Mouse (Mus musculus) activated CD4-positive, CD25-positive, alpha-beta regulatory T cell, adult 4 months (primary cell): ENCODE measurements around the gene Nprl2. TPM values are rescaled to one million over a fixed set of nuclear protein-coding genes. Genes with fewer than 3 reads are reported as not detected.

Experiments used
- ATAC-seq: one replicate; pipeline ENCODE4 v1.8.0; 2017
- polyA plus RNA-seq, 2 experiments: library from polyadenylated mRNA; unstranded; fragments of 100-300 nt; shearing (Covaris generic); gene quantifications; one replicate each; pipeline ENCODE4 v1.2.1; 2017

Nprl2 gene
- 10 to 100 TPM; 44.5 to 45.2 TPM for polyA plus RNA-seq

DNA sequence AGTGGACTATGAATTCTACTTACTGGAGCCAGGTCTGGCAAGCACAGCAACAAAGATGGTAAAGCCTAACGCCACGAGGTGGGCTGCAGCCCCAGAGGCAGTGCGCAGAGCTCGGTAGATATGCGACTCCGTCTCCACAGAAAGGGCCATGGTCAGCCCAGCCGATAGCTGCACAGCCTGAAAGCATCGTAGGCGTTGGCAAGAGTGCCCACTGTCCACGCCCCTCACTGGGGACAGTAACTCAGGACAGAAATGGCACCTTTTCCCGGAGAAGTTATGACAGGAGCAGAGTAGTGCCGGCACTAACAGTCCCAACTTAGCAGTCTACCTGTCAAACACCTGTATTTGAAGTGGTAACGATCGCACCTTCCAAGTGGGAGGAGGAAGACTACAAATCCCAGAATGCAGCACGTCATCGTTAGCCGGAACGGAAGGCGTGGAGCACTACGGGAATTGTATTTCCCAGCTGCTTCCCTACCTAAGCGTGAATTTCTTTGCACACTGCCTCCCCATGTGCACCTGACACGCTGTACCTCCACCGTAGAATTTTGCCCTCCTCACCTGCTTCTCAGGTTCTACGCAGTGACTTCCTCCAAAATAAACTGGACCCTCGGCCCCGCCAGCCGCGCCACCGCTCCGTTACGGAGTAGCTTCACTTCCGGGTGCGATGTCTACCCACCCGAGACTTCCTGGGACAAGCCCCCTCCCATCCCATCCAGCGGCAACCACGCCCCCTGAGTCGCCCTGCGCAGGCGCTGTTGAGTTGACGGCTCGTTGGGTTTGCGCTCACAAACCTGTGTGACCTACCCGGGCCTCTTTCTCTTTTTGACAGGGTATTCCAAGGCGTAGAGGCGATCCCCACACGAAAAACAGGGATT, at the start of gene Nprl2, which contains the start of gene Cyb561d2:
TSS of gene Nprl2 (plus strand) at position 753 of the 878 bp plus-strand sequence.
TSS of gene Cyb561d2 (minus strand) at position 720 of the 878 bp plus-strand sequence.
- peak; percentile 88 for ATAC-seq

DNA sequence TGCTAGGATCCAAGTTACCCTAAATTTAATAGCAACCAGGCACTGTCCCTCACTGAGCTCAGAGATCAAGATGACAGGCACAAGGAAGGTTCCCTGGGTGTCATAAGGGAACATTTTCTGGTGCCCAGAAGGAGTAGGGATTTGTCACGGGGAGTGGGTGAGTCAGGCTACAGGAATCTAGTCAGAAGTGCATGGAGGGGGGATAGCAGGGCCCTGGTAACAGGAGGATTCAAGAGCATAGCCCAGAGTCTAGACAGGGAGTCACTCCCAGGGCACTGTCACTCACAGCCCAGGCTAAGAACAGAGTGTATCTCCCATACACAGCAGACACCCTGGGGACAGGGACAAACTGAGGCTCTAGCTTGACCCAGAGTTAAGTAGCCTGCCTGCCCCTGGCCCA, 48.5 kb upstream of the Nprl2 start:
- no peak for ATAC-seq

DNA sequence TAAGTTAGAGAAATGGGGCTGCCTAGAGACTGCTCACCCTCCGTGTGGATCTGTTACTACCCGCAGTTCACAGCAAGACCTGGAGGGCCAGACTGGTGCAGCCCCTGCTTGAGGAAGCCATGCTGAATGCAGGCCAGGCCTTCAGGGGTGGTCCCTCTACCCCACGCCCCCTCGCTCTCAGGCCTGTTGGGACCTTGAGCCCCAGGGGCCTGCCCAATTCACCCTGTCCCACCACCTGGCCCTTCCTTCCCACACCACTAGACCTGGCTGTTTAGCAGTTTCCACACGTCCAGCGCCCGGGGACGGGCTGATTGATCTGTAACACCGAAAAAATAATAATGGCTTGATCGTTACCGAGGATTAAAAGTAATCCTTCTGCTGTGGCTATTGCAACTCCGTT, 47.8 kb upstream of the Nprl2 start:
- no peak for ATAC-seq

GRCm38 (mm10) chr9:107496359-107496758, 45.7 kb upstream of the Nprl2 start:
- no peak for ATAC-seq

GRCm38 (mm10) chr9:107500708-107501286, 41.2 kb upstream of the Nprl2 start:
- no peak for ATAC-seq

- no peak for ATAC-seq
These were observed 39.7 kb upstream of the Nprl2 start for GRCm38 (mm10) chr9:107502131-107502846.

- no peak for ATAC-seq
These were observed 37.1 kb upstream of the Nprl2 start for GRCm38 (mm10) chr9:107504662-107505537.

- no peak for ATAC-seq
These were observed 33.8 kb upstream of the Nprl2 start for GRCm38 (mm10) chr9:107508266-107508665.

DNA sequence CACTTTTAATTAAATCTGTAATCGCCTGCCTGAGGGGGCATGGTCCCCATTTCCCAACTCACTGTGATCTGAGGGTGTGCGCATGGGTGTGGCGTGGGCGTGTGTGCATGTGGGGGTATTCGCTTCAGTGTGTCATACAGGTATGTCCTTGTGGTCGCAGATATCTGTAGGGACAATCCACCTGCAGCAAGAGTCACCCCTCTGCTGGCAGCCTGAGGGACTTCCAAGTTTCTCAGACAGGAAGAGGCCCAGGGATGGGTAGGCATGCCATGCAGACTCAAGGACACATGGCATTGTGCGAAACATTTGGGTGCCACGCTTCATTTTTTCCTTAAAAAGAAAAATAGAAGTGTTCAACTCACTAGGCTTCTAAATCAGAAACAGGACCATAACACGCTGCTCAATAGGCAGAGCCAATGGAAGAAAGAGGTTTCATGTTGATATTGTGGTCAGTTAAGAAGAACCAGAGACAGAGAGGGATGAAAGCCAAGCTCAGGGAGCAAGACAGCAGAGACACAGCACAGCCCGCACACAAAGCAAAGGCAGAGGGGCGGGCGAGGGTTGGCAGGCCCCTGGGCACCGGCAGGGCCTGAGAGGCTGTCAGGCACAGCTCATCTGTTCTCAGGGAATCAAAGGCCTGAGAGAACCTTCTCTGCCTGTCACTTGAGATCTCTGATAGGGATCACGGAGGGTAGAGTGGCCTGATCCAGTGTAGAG, 31.5 kb upstream of the Nprl2 start:
- ATAC-seq = no peak

- ATAC-seq = no peak
These were observed 30.6 kb upstream of the Nprl2 start for GRCm38 (mm10) chr9:107511436-107511835.

DNA sequence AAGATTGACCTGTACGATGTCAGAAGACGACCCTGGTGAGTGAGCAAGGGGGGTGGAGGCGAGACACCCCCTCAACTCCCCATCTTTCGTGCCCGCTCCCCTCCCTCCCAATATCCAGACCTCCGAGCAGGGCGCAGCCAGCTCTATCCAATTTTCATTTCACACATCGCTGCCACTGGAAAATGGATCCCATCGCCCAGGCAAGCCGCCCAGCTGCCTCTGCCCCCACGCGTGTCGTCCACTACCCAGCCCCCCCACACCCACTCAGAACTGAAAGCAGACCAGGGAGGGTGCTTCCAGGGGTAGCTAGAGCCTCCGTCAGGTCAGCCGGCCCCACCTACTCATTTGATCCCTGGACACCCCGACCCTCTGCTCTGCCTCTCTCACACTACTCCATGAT, 29.7 kb upstream of the Nprl2 start:
- no peak for ATAC-seq

GRCm38 (mm10) chr9:107514303-107514955, 27.6 kb upstream of the Nprl2 start:
- ATAC-seq = peak; percentile 57

- no peak for ATAC-seq
These were observed 21.7 kb upstream of the Nprl2 start for GRCm38 (mm10) chr9:107520331-107520730.

DNA sequence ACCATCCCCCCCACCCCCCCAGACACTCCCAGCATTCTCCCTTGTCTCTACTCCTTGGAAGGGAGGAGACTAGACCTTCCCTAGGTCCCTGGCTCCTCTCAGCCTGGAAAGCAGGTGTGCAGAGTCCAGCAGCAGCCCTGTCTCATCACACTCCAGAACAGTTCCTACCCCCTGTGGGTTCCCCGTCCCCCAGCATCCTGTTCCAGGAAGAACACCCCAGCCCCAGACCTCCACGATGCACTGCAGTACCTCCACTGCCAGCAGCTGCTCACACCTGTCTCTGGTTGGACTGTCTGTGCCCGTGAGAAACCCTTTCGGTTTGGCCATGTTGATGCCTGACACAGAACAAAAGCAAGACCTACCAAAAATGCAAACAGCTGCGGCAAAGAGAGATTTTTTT, 20.8 kb upstream of the Nprl2 start:
- ATAC-seq = peak; percentile 70

DNA sequence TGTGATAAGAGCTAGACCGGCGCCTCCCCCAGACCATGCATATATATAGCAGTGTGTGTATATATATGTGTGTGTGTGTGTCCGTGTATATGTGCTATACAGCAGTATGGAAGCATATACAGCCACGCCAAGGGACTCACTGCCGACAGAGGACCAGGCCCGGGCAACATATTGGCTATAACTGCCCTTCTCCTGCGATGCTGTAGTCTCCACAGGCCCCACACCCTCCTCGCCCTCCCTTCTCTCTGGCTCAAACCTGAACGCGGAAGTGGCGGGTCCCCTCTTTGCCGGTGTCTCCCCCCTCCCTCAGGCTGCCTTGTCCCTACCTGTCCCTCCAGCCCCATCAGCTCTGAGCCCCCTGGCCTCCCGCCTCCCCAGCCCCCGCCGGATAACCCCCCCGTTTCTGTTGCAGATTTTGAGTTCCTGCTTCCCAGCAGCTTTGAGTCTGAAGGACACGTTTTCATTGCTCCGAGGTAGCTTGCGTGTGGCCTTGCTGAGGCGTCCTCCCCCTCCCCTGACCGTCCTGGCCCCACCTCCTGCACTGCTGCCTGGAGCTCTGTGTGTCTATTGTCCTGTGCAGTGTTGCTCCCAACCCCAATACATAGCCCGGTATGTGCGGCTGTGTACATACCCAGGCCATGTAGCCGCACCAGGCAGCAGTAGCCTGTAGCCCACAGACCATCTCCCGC, 20.2 kb upstream of the Nprl2 start:
- ATAC-seq = peak; percentile 41

- ATAC-seq = no peak
These were observed 19.7 kb upstream of the Nprl2 start for GRCm38 (mm10) chr9:107522400-107522711.

DNA sequence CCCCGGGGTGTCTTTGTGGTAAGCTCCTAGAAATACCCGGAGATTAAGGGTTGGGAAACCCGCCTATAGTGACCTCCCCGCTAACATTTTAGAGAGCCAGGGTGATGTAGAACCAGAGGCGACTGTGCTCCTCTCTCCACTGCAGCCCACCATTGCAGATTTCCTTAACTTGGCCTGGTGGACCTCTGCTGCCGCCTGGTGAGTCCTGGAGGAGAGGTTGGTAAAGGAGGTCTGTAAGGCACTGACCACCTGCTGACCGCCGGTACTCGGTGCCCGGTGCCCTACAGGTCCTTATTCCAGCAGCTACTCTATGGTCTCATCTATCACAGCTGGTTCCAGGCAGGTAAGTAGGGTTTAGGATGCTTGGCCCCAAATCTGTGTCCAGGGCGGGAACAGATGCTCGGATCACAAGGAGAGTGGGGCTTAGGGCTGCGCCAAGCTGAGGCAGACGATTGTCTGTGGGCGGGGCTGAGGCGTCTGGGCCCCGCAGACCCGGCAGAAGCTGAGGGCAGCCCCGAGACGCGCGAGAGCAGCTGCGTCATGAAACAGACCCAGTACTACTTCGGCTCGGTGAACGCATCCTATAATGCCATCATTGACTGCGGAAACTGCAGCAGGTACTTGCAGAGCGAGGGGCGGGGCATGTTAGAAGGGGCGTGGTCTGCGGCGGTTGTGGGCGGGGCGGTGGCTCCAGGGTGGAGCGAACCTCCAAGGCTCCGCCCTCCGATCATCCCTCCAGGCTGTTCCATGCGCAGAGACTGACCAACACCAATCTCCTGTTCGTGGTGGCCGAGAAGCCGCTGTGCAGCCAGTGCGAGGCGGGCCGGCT, 15.6 kb upstream of the Nprl2 start:
- peak; percentile 77 for ATAC-seq

DNA sequence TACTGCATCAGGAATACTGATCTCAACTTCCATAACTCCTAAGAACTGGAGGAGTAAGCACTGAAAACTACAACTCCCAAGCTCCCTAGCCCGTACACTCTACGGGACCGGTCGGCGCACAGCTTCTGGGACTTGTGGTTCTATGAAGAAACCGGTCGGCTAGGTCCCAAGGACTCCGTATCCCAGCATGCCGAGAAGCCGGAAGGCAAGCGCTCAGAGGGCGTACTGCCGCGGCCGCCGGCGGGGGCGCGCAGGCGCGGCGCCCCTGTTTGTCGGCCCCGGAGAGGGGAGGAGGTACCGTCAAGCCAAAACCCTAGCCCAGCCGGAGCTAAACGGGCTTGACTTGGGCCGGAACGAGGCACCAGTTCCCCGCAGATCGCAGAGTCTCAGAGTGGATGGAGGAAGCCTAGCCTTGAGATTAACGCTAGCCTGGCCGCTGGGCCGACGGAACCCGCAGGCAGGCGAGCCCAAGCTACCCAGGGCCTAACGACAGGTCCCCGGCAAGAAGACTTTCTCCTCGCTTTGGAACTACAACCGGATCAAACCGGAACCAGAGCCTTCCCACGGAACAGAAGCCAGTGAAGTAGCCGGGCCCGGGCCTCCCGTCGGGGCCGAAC, 8.1 kb upstream of the Nprl2 start, which contains the start of gene Tmem115:
TSS of gene Tmem115 (plus strand) at position 155 of the 617 bp plus-strand sequence.
- ATAC-seq = peak; percentile 96
